Mouse (Mus musculus) midbrain, embryonic 10.5 days (tissue): ENCODE data around the gene Mamstr. TPM values are rescaled to one million over a fixed set of nuclear protein-coding genes. Genes with fewer than 3 reads are reported as not detected.

Experiments used
- DNase-seq: peaks from one replicate; pipeline ENCODE4 v3.0.0-alpha.2; 2017; ENCODE audit warnings: low spot score
- H3K27ac ChIP-seq: fragments of 300-500 bp; sonication (generic); replicated peaks from 2 replicates; pipeline ENCODE4 v1.5.1; 2016; ENCODE audit warnings: mild to moderate bottlenecking
- H3K27me3 ChIP-seq: fragments of 300-500 bp; sonication (generic); 2 replicates; pipeline ENCODE4 v1.6.1; 2016; ENCODE audit warnings: low read depth, mild to moderate bottlenecking; ENCODE audit not compliant: poor library complexity, severe bottlenecking
- H3K36me3 ChIP-seq: fragments of 300-500 bp; sonication (generic); 2 replicates; pipeline ENCODE4 v1.6.1; 2016; ENCODE audit warnings: mild to moderate bottlenecking, moderate library complexity
- H3K4me1 ChIP-seq: fragments of 300-500 bp; sonication (generic); 2 replicates; pipeline ENCODE4 v1.6.1; 2016
- H3K4me3 ChIP-seq: fragments of 300-500 bp; sonication (generic); 2 replicates; pipeline ENCODE4 v1.5.1; 2016; ENCODE audit warnings: mild to moderate bottlenecking, moderate library complexity
- H3K9me3 ChIP-seq: fragments of 300-500 bp; sonication (generic); replicated peaks from 2 replicates; pipeline ENCODE4 v1.6.1; 2016; ENCODE audit warnings: mild to moderate bottlenecking
- WGBS: fragments of 180-500 bp; shearing (Covaris S2); methylation state at CpG from one replicate; pipeline ENCODE4 v1.1.7; 2016; 5-methylcytosine and 5-hydroxymethylcytosine counted together
- polyA plus RNA-seq: library from polyadenylated mRNA; unstranded; fragments of >200 nt; fragmentation: Nextera tagmentation; extraction: Ambion mirVana; gene quantifications from 2 replicates; pipeline ENCODE4 v1.2.1, GENCODE M21; 2016

Mamstr gene
- polyA plus RNA-seq = 2.1 and 3.3 TPM in 2 replicates

DNA sequence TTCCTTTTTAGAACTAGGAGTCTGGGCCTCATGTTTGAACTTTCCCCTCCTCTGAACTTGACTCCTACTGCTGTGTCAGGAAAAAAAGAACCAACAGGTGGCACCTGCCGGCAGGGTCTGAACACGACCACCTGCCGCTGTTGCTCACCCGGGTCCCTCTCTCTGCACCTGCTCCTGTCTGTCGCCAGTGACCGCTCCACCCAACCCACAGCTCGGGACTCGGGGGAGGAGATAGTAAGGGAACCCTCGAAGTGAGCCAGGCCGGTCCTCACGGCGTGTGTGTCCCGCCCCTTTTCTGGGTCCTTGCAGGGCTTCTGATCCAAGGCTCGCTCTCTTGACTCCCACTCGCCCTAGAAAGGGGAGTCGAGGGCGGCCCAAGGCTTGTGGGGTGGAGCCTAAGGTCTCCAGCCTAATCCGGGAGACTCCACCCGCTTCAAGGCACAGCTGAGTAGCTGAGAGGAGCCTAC, at the start of gene Mamstr:
Mamstr (plus strand) TSS at position 417 of the 467 bp plus-strand sequence.
- Histone ChIP-seq H3K4me3 (no peak within 1 kb of the TSS), H3K9me3 (0 out of 2 replicates have a peak, but pooled peaks cover 4% of the 10 kb centered on the region), H3K27ac (peak within 1 kb of the TSS; percentile 29), H3K27me3 (peaks cover 24% of the 10 kb centered on the region), H3K36me3 (peaks cover 11% of the 10 kb centered on the region), H3K4me1 (peaks cover 60% of the 10 kb centered on the region)
- 21% methylated on average over 19 of the region's 19 CpGs for WGBS
- no peak for DNase-seq

DNA sequence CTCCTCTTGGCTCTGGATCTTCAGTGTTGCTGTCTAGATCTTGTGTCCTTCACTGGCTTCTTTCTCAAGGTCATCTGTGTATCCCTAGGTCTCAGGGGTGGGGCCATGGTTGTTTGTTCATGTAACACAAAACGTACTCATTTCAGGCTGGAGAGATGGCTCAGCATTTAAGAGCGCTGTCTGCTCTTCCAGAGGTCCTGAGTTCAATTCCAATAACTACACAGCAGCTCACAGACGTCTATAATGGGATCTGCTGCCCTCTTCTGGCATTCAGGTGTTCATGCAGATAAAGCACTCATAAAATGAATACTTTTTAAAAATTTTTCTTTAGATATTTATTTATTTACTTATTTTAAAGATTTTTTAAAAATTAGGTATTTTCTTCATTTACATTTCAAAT, 48.9 kb upstream of the Mamstr start:
- H3K4me3 ChIP-seq = no peak overlapping the region
- peaks cover 11% of the 10 kb centered on the region for H3K36me3 ChIP-seq
- no peaks in the 10 kb centered on the region for H3K27me3 ChIP-seq
- H3K4me1 ChIP-seq = peaks cover 12% of the 10 kb centered on the region
- H3K9me3 ChIP-seq = no peaks in the 10 kb centered on the region
- no peak overlapping the region for H3K27ac ChIP-seq
- DNase-seq = no peak
- 64% methylated on average over 3 of the region's 3 CpGs for WGBS

GRCm38 (mm10) chr7:45591880-45592279, 47.9 kb upstream of the Mamstr start:
- 87% methylated on average over 7 of the region's 7 CpGs for WGBS

DNA sequence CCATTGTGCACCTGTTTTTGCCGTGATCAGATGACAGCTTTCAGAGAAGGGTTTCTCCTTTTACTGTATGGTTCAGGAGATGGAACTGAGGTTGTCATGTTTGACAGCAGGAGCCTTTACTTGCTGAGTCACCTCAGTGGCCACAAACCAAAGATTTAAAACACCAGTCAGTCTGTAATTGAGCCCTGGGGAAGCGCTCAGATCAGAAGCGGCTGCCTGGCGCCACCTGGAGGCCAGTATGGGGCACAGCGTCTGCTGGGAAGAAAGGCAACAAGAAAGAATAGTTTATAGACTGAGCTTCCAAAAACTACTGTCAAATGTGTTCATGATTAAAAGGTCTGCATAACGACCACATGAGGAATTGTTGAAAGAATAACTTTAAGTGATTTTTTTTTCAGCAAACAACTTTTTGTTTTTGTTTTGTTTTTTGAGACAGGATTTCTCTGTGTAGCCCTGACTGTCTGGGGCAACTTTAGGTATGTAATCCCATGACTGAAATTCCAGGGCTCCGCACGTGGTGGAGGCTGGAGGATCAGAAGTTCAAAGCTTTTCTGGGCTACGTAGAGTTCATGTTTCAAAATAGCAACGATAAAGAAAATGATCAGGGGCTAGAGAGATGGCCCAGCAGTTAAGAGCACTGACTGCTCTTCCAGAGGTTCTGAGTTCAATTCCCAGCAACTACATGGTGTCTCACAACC, 46.5 kb upstream of the Mamstr start:
- Histone ChIP-seq H3K9me3 (no peaks in the 10 kb centered on the region), H3K36me3 (no peaks in the 10 kb centered on the region), H3K4me3 (no peak overlapping the region), H3K27ac (no peak overlapping the region), H3K27me3 (no peaks in the 10 kb centered on the region), H3K4me1 (peaks cover 12% of the 10 kb centered on the region)
- peak; percentile 65 for DNase-seq
- 26% methylated on average over 10 of the region's 10 CpGs for WGBS

More at GRCm38 (mm10) chr7:45591880-45592279, 47.9 kb upstream of the Mamstr start:
- H3K9me3 ChIP-seq = no peaks in the 10 kb centered on the region
- no peaks in the 10 kb centered on the region for H3K27me3 ChIP-seq
- no peak overlapping the region for H3K27ac ChIP-seq
- peaks cover 6% of the 10 kb centered on the region; the same call in 1 of the 2 replicates for H3K36me3 ChIP-seq
- no peak overlapping the region for H3K4me3 ChIP-seq
- no peak for DNase-seq
- H3K4me1 ChIP-seq = peaks cover 12% of the 10 kb centered on the region

GRCm38 (mm10) chr7:45595176-45595575, 44.6 kb upstream of the Mamstr start:
- H3K4me3 ChIP-seq = no peak overlapping the region
- no peaks in the 10 kb centered on the region for H3K27me3 ChIP-seq
- 85% methylated on average over 4 of the region's 4 CpGs for WGBS
- peaks cover 7% of the 10 kb centered on the region for H3K4me1 ChIP-seq
- DNase-seq = no peak
- H3K36me3 ChIP-seq = no peaks in the 10 kb centered on the region
- H3K27ac ChIP-seq = no peak overlapping the region
- H3K9me3 ChIP-seq = no peaks in the 10 kb centered on the region

DNA sequence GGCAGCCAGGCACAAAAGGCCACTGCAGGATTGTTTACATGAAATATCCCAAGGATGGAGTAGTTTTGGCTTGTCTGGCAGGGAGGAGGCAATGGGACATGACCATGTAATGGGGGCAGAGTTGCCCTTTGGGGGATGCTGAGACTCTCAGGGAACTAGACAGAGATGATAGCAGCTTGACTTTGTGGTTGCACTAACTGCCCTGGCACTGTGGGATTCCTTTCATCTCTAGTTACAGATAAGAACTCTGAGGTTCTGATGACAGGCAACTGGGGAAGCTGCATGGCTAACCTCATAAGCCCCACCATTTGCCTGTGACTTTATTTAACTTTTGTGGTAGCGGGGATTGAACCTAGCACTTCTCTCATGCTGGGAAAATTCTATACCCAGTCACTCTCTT, 43.7 kb upstream of the Mamstr start:
- WGBS = 70% methylated on average over 1 of the region's 1 CpGs
- Histone ChIP-seq H3K27ac (no peak overlapping the region), H3K4me1 (peaks cover 7% of the 10 kb centered on the region), H3K27me3 (no peaks in the 10 kb centered on the region), H3K36me3 (no peaks in the 10 kb centered on the region), H3K9me3 (no peaks in the 10 kb centered on the region), H3K4me3 (no peak overlapping the region)
- no peak for DNase-seq

DNA sequence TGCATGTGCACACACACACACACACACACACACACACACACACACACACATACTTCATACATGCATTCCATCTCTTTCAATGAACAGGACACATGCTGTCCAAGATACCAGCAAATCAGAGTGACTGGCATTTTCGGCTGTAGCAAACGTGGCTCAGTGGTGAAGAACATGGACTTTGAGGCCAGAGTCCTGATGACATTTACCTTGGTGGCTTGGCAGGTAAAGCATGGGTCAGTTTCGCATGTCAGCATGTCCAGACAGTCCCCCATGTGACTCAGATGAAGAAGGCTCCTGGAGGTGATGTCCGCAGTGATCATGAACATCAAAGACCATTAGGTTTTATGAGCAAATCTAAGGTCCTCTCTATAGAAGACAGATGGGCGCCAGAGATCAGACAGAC, 42.8 kb upstream of the Mamstr start:
- H3K27me3 ChIP-seq = no peaks in the 10 kb centered on the region

DNA sequence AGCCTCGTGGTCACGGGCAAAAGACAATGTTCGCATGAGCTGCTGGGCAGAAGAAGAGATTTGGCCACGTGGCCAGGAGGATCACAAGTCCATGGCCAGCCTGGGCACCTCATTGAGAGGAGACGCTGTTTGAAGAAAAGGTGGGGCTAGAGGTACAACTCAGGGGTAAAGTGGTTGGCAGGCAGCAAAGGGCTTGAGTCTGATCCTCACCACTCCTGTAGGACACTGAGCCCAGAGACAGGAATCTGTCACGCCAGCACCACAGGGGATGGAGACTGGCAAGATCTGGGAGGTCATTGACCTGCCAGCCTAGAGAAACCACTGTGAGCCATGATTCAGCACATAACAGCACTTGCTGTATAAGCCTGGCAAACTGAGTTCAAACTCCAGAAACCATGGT, 42.2 kb upstream of the Mamstr start:
- Histone ChIP-seq H3K27me3 (no peaks in the 10 kb centered on the region), H3K27ac (no peak overlapping the region), H3K4me3 (no peak overlapping the region), H3K9me3 (no peaks in the 10 kb centered on the region), H3K36me3 (no peaks in the 10 kb centered on the region), H3K4me1 (peaks cover 15% of the 10 kb centered on the region)
- DNase-seq = no peak
- 93% methylated on average over 6 of the region's 6 CpGs for WGBS

More for the DNA sequence above, 42.8 kb upstream of the Mamstr start:
- Histone ChIP-seq H3K9me3 (no peaks in the 10 kb centered on the region), H3K27ac (no peak overlapping the region), H3K36me3 (no peaks in the 10 kb centered on the region), H3K4me1 (peaks cover 14% of the 10 kb centered on the region), H3K4me3 (no peak overlapping the region)
- DNase-seq = no peak
- WGBS = 89% methylated on average over 5 of the region's 5 CpGs

- DNase-seq = no peak
- no peaks in the 10 kb centered on the region for H3K27me3 ChIP-seq
- no peak overlapping the region for H3K4me3 ChIP-seq
- H3K36me3 ChIP-seq = no peaks in the 10 kb centered on the region
- peaks cover 15% of the 10 kb centered on the region for H3K4me1 ChIP-seq
- WGBS = 54% methylated on average over 18 of the region's 18 CpGs
- no peaks in the 10 kb centered on the region for H3K9me3 ChIP-seq
- H3K27ac ChIP-seq = no peak overlapping the region
These were observed 40.6 kb upstream of the Mamstr start for GRCm38 (mm10) chr7:45598960-45599879.

GRCm38 (mm10) chr7:45605704-45606289, 34.0 kb upstream of the Mamstr start:
- no peaks in the 10 kb centered on the region for H3K27me3 ChIP-seq
- no peak overlapping the region for H3K27ac ChIP-seq
- H3K4me3 ChIP-seq = no peak overlapping the region
- 87% methylated on average over 9 of the region's 9 CpGs for WGBS
- no peaks in the 10 kb centered on the region for H3K36me3 ChIP-seq
- H3K4me1 ChIP-seq = peaks cover 8% of the 10 kb centered on the region
- H3K9me3 ChIP-seq = no peaks in the 10 kb centered on the region
- no peak for DNase-seq

GRCm38 (mm10) chr7:45609511-45609910, 30.3 kb upstream of the Mamstr start:
- Histone ChIP-seq H3K27ac (no peak overlapping the region), H3K27me3 (peaks cover 5% of the 10 kb centered on the region; the same call in 1 of the 2 replicates), H3K4me3 (no peak overlapping the region), H3K4me1 (no peaks in the 10 kb centered on the region), H3K9me3 (no peaks in the 10 kb centered on the region), H3K36me3 (no peaks in the 10 kb centered on the region)
- no peak for DNase-seq
- 72% methylated on average over 1 of the region's 1 CpGs for WGBS

DNA sequence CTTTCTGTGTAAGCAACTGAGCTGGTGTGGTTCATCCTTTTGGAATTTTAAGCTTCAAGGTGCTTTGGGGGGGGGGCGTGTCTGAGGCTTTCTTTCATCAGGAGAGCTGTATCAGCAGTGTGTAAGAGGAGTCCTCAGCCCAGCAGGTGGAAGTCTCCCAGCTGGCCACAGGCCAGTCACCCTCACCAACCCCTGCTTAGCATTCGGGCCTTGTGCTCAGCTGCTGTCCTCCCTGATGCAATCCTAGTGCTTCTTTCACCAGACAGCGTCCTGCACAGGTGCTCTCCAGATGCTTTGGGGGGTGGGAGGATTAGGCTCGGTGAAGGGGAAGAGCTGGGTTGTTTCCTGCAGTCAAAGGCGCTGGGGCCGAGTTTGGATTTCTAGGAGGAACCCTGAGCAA, 23.5 kb upstream of the Mamstr start:
- H3K36me3 ChIP-seq = no peaks in the 10 kb centered on the region
- H3K9me3 ChIP-seq = no peaks in the 10 kb centered on the region
- H3K4me1 ChIP-seq = peaks cover 12% of the 10 kb centered on the region
- no peak overlapping the region for H3K4me3 ChIP-seq
- 21% methylated on average over 6 of the region's 6 CpGs for WGBS
- H3K27me3 ChIP-seq = peaks cover 59% of the 10 kb centered on the region
- DNase-seq = no peak
- no peak overlapping the region for H3K27ac ChIP-seq
